Comparison of ENCODE assay signal across 22 mouse cellular contexts in the genomic region with DNA sequence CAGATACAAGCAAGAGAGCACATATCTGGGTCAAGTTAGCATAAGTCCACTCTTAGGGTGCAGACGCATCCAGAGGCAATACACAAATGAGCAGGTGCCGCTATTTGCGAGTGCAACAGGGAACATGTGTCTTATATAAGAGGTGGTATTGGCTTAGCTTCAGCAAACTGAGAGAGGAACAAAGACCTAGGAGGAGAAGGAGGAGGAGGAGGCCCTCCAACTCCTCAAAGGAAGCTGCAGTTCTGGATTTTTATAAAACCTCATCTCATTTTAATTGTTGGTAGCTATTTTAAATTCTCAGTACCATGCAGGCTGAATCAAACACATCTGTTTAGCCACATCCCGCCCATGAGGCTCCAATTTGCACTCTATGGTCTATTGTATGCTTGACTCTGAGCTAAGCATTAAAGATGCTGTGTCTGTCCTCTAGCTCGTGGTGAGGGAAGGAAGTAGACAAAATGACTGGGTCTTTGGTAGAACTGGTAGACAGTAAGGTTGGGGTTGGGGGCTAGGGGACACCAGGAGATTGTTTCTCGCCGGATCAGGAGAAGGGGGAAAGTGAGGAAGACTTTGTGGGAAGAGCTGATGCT. TPM values are rescaled to one million over a fixed set of nuclear protein-coding genes. Genes with fewer than 3 reads are reported as not detected.
DNase-seq lines count a peak whose midpoint lies in the region; TF ChIP-seq lines count a peak whose summit lies in the region.
"Had no signal": no experiment of that assay in that cellular context is flagged by ENCODE, and none has a peak within 500 bp of the region (broad histone marks: within the 10 kb centered on the region; RNA-seq: fewer than 3 reads in every experiment).

No protein-coding gene starts in this region.

- TF ChIP-seq POLR2A in cortical plate, adult 2 months (IDR thresholded peaks at IDR 0.05; ENCODE audit: extremely low read depth, insufficient read depth, low read length): no peak

- no peaks in the 10 kb centered on the region for H3K9me3 ChIP-seq in limb, embryonic 10.5 days (replicated peaks)
- H3K9me3 ChIP-seq: embryonic facial prominence, embryonic 12.5 days; forebrain, embryonic 10.5 days; forebrain, embryonic 15.5 days; heart, embryonic 12.5 days; hindbrain, embryonic 15.5 days had no signal

- DNase-seq in layer of hippocampus, adult 9-11 months: peak; percentile 21
- no peak for DNase-seq in layer of hippocampus, adult 18-20 months (ENCODE audit: low spot score in 2 of 2)
- peak; percentile 69 for DNase-seq in brain, adult 2 months (ENCODE audit: low read depth, low spot score)
- no peak for DNase-seq in limb, embryonic 10.5 days (ENCODE audit: low spot score)
- DNase-seq in urinary bladder, adult 2 months (ENCODE audit: low spot score): no peak
- no peak for DNase-seq in embryo, embryonic 11 days
- DNase-seq in ovary, postnatal 14 days (ENCODE audit: low spot score): no peak
- DNase-seq: adrenal gland, adult 8-10 months; adrenal gland, postnatal 36 days; cerebellum, adult 11-12 months; cerebellum, adult 9-11 months; cerebellum, postnatal 36 days; gastrocnemius, adult 2 months; gastrocnemius, postnatal 25 days had no signal

- H3K27me3 ChIP-seq in limb, embryonic 10.5 days (ENCODE audit: low read depth, poor library complexity, severe bottlenecking): no peaks in the 10 kb centered on the region
- H3K27me3 ChIP-seq: embryonic facial prominence, embryonic 12.5 days; forebrain, embryonic 15.5 days; hindbrain, embryonic 15.5 days had no signal

- TF ChIP-seq CTCF in cortical plate, adult 2 months (IDR thresholded peaks at IDR 0.05; ENCODE audit: extremely low read depth, insufficient read depth, low read length): no peak

- H3K27ac ChIP-seq in cortical plate, adult 2 months (ENCODE audit: insufficient read depth, low read length): 0 out of 2 replicates have a peak overlapping the region, but pooled peaks have one; percentile 30
- 0 out of 2 replicates have a peak overlapping the region, but pooled peaks have one; percentile 36 for H3K27ac ChIP-seq in limb, embryonic 10.5 days
- H3K27ac ChIP-seq: embryonic facial prominence, embryonic 12.5 days; forebrain, embryonic 10.5 days; forebrain, embryonic 15.5 days; hindbrain, embryonic 15.5 days had no signal

- 88% methylated on average over 7 of the region's 7 CpGs for WGBS in limb, embryonic 10.5 days

- H3K36me3 ChIP-seq in limb, embryonic 10.5 days: no peaks in the 10 kb centered on the region
- H3K36me3 ChIP-seq: embryonic facial prominence, embryonic 12.5 days; forebrain, embryonic 10.5 days; forebrain, embryonic 15.5 days; heart, embryonic 12.5 days; hindbrain, embryonic 15.5 days had no signal

- H3K4me1 ChIP-seq in cortical plate, adult 2 months (ENCODE audit: control insufficient read depth, insufficient read depth, low read length): peaks cover 4% of the 10 kb centered on the region; the same call in 1 of the 2 replicates
- peaks cover 16% of the 10 kb centered on the region for H3K4me1 ChIP-seq in limb, embryonic 10.5 days
- H3K4me1 ChIP-seq: forebrain, embryonic 10.5 days; forebrain, embryonic 15.5 days; heart, embryonic 12.5 days; hindbrain, embryonic 15.5 days had no signal

- no peak overlapping the region for H3K4me3 ChIP-seq in cortical plate, adult 2 months (ENCODE audit: insufficient read depth, low read length)
- H3K4me3 ChIP-seq in limb, embryonic 10.5 days: no peak overlapping the region
- H3K4me3 ChIP-seq: embryonic facial prominence, embryonic 12.5 days; erythroblast, embryonic 14.5 days; forebrain, embryonic 10.5 days; forebrain, embryonic 15.5 days; gastrocnemius, adult 2 months; heart, embryonic 12.5 days; hindbrain, embryonic 15.5 days had no signal

RNA-seq across cellular contexts. Expression of gene Timp3, which starts 20.5 kb away (rescaled TPM):
- 10 to 100 TPM; 58.1 to 59.9 TPM for total RNA-seq in layer of hippocampus, adult 18-20 months (2021)
- 47.7 and 55.0 TPM in 2 replicates for polyA plus RNA-seq in cortical plate, adult 2 months (2012; rRNA removed)
- polyA plus RNA-seq in limb, embryonic 10.5 days (2016; fragmentation: Nextera tagmentation; extraction: Ambion mirVana): 28.9 and 43.5 TPM in 2 replicates
- polyA plus RNA-seq in urinary bladder, adult 2 months (2012; rRNA removed): 182 and 201 TPM in 2 replicates
- polyA plus RNA-seq: inflammation-experienced regulatory T-cells, adult 6 months had no signal

Comparison
In these comparisons a context has a peak if more than half of its experiments do, and no peak if none do; other contexts are left out.
1. DNase-seq: peak in layer of hippocampus, adult 9-11 months (single experiment) and brain, adult 2 months (single experiment); none in layer of hippocampus, adult 18-20 months (0 of 2), limb, embryonic 10.5 days (single experiment), urinary bladder, adult 2 months (single experiment), embryo, embryonic 11 days (single experiment) and ovary, postnatal 14 days (single experiment).